Mouse (Mus musculus) adrenal gland, postnatal 14 days (tissue): Measurements from ENCODE around the gene Man1c1. TPM values are rescaled to one million over a fixed set of nuclear protein-coding genes. Genes with fewer than 3 reads are reported as not detected.
A peak's percentile ranks its signal among the peaks of the same experiment; 100 is the strongest.

Experiments used
- DNase-seq: peaks from one replicate; pipeline ENCODE4 v3.0.0; 2021; ENCODE audit warnings: mixed read lengths
- total RNA-seq: library from RNA; stranded (reverse); gene quantifications from 2 replicates; pipeline ENCODE4 v1.2.3, GENCODE M21; 2021

The Man1c1 gene
- total RNA-seq, 1 experiment from 2014 or later, result 21.5 TPM

DNA sequence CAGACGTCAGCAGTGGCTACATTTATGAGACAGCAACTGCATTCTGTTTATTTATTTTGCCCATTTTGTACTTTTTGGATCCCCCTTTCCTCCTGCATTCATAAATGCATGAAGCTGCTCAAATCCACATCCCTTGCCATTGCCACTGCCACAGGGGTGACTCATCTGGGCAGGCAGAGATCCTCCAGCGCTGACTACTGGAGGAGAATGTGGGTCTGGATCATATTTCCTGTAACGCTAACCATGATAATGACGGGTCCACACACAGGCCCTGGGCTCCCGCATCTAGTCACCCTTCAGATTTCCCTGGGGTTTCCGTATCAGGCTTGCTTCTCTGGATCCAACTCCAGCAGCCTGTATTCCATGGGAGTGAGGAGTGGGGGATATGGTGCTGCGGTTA lies 64.8 kb downstream of the Man1c1 start:
- DNase-seq, result no peak

DNA sequence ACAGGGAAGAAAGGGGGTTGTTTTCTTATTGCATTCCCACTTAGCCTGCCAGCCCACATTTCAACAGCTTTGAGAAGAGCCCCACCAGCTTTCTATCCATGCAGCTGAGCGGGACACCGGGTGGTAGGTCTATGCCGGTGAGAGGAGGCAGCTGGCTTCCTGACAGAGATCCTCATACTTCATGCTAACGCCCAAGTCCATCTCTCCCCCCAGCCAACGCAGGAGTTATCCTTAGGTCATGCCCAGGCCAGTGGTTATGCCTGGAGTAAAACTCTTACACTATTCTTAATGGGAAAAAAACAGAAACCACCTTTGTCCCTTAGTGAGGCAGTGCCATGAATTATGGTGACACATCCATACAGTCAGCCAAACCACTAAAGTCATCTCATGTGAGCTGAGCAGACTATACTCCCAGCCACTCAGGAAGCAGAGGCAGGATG lies 66.0 kb downstream of the Man1c1 start:
- no peak for DNase-seq

DNA sequence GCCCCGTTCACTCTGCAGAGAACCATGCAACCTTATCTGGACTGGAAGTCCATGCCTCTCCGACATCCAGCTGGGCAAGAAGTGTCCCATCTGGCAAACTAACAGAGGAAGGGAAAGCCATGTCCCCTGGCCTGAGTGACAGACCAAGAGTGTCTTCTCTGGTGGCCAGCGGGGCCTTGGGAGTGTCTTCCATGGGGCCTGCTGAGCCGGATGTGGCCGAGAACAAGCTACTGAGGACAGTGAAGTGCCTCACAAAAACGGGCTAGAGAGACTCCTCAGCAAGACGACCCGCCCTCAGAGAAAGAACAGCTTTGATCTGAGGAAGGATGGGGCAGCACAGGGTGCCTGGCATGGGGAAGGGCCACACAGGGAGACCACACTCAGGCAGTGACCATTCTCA lies 67.7 kb downstream of the Man1c1 start:
- no peak for DNase-seq

DNA sequence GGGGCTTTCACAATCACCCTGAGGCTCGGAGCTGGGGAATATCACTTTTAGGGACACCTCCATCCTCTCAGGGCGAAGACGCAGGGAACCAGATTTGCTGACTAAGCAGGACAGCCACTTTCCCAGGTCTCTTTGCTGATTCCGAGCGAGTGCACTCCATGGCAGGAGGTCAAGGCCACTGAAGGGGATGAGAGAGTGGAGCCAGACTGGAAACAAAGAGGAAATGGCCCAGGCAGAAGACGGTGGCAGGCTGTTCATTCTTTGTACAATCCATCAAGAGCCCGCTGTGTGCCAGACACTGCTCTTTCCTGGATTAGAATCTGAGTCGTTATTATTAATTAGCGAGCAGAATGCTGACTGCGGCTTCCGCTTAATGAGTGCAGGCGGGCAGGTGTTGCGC lies 70.1 kb downstream of the Man1c1 start:
- peak; percentile 51 for DNase-seq

DNA sequence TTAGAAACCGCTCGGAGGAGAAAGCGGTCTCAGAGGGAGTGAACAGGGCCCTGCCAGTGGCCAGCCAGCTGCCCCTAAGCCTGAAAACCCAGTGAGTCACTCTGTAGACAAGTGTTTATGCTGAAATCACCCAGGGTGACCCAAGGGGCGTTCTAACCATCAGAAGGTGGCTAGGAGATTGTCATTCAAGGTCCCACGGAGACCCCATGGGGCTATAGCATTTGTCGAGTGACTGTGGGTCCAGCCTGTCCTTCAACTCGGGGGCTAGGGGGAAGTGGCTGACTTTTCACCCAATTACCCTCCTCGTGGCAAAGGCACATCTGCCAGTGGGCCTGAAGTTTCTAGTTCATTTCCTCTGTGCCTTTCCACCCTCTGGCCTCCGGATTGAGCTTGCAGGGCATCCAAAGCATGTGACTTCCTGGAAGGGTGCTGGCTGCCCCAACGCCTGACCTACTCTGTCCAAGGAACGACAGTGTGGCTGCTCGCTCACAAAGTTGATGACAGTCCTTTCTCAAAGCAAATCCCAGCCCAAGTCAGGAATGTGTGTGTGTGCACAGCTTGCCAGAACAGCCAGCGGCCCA lies 71.9 kb downstream of the Man1c1 start:
- peak; percentile 66 for DNase-seq

DNA sequence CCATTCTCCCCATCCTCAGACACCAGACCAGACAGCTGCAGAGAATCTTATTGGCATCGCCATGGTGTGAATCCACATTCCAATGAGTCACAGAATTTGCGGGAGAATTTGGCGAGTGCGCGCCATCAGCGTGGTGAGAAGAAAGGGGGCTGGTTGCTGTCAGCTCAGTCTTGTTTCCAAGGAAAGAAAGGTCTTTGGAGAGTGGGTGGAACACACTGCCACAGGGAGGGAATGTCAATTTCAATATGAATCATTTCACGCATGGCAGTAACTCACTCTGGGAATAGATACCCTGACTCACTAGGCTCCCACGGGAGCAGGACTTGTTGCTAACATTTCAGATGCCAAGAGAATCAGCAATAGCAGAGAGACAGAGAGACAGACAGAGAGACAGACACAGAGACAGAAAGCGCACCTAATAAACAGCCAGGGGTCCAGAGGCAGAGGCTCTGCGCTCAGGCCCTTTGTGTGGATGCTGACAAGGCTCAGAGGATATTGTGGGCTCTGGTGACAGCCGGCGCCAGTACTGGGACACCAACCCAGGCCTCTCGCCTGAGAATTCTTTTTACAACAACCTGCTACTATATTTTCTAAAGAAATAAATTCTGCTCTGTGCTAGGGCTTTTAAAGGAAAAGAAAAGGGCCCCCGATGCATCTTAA lies 72.5 kb downstream of the Man1c1 start:
- DNase-seq, result no peak

DNA sequence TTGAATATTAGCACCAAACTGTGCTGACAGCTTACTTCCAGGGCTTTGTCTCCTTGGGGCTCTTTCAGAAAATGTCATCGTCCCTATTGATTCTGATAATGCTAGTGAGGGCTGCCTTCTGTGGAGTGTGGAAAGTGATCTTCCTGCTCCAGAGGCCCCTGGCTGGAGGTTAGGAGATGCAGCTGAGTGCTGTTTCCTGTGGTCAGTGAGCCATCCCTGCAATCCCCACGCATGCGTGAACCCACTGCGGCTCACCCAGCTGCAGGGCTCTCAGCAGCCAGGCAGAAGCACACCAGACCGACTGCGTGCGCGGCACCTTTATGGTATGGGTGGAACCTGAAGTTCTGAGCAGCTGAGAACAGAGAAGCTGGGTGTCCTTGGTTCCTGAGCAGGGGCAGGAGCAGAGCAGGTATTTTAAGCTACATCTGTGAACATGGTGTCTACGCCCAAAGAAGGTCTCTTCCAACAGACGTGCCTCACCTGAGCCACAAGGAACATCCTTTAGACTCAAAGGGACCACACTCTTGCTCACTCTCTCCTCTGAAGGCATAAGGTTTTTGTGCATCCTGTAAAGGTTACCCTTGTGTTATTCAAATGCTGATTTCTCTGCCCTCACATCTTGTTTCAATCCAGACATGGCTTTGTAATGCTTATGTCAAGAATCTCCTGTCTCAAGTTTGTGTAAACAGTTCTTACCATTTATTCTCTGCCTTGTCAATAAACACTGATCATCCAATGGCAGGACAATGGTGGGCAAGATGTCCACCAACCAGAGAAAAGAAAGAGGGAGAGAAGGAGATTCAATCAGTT lies 75.3 kb downstream of the Man1c1 start:
- no peak for DNase-seq

DNA sequence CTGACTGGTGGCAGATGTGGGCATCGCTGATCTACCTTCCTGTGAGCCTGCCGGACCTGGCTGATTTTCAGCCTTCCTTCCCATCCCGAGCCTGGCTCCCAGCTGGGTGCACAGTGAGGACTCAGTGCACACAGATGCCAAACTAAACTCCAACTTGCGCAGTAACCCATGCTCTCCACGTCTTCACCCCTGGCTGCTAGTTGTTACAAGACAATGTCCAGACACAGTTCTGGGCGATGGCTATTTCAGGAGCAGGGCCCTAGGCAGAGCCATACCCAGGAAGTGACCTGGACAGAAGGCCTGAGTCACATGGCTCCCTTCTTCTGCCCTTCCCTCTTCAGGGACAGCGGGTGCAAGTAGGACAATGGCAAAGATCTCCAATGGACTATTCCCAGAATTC lies 76.0 kb downstream of the Man1c1 start:
- no peak for DNase-seq

DNA sequence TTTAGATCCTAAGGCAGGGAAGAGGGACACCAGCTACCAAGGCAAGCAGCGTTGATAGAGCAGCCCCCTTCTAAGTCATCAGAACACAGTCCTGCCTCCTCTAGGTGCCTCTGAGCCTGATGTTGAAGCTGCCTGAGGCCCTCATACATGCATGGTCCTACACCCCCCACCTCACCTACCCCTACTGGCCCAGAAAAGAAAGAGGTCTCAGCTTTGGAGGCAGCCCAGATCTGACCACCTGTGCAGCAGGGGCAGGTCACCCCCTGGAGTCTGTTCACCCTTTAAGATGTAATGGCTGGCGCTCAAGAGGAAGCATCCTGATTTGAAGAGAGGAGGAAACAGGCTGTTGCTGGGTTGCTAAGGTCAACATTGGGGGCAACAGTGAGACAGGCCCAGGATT lies 77.2 kb downstream of the Man1c1 start:
- no peak for DNase-seq

DNA sequence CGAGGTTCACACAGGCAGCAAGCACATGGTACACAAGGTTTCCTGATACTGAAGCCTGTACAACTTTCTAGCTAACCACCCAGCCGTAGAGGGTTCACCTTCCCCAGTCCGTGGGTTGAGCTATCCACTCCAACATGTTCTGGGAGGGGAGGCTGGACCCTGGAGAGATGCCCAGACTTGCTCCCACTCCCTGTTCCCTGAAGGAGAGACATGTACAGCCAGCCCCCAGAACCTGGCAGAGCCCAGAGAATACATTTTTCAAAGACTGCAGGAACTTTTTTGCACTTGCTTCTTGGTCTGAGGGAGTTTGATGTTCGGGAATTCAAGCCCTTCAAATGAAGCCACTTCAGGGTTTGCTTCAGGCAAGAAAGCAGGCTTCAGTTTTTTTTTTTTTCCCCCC lies 77.7 kb downstream of the Man1c1 start:
- DNase-seq, result no peak

DNA sequence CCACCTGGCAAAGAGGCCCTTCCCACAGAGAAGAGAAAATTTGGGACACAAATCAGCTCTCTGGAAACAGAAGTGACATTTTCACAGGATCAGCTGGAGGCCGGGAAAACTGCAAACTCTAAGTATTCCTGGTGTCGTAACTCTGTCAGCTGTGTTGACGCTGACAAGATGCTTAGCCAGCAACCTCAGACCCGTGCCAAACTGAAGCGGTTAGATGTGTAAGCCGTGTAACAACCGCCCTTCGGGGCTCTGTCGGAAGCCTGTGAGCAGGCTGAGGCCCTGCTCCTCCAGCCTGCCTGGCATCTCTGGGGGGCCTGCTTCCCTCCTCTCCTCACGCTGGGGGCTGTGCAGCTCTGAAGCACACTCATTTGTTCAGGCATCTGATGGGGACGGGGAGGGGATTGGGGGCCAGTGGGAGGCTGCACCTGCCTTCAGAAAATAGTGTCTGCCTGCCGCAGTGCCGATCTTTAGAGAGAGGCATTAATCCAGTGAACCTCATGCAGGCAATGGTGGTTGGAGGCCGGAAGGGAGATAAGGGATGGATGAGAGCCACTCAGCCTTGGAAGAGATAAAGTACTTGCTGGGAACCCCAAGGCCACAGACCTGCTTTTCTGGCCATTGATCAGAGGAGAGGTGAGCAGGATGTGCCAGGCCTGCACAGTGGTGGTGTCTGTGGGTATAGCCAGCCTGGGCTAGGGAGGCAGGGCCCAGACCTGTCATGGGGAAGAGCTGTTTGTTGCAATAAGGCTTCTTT lies 79.8 kb downstream of the Man1c1 start:
- DNase-seq, result peak; percentile 80

DNA sequence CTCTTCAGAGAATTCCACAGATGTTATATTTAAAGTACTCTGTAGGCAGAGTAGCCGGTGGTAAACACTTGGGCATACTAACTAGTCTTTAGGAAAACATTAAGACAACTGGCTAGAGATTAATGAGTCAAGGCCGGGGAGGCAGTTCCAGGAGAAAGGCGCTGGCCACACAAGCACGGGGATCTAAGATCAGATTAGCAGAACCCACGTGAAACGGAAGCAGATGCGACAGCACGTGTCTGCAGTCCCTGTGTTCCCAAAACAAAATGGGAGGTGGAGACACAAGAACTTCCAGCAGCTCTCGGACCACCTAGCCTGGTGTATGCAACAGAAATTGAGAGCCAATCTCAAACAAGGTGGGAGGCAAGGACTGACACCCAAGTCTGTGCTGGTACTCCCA lies 82.4 kb downstream of the Man1c1 start:
- DNase-seq, result no peak

DNA sequence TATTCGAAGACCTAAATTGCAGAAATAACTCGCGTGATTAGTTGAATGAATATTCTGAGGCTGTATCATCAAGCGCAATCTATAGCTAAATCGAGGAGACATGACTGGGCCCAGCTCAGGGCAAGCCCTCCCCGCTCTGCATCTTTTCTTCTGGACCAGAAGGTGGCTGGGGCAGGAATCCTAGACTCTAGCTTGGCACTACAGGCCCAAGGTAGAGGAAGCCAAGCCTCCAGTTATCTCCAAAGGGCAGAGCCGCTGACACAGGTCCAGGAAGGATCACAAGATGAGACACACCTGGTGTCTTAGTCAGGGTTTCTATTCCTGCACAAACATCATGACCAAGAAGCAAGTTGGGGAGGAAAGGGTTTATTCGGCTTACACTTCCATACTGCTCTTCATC lies 83.8 kb downstream of the Man1c1 start:
- DNase-seq, result no peak

DNA sequence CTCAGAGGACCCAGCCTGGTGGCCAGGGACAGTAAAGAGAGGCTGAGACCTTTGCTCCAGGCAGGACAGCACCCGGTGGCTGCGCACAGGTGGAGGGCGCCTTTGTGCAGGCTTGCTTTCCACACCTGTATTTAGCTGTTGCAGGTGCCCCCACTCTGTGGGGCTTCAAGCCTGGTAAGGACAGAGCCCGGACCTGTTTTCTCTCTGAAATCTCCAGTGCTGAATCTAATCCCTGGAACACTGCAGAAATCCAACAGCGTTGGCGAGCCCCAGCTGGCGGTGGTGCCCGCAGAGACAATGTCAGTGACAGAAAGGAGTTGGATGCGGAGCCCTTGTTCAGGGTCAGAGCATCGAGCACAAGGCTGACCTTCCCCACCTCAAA lies 84.6 kb downstream of the Man1c1 start:
- DNase-seq, result no peak

DNA sequence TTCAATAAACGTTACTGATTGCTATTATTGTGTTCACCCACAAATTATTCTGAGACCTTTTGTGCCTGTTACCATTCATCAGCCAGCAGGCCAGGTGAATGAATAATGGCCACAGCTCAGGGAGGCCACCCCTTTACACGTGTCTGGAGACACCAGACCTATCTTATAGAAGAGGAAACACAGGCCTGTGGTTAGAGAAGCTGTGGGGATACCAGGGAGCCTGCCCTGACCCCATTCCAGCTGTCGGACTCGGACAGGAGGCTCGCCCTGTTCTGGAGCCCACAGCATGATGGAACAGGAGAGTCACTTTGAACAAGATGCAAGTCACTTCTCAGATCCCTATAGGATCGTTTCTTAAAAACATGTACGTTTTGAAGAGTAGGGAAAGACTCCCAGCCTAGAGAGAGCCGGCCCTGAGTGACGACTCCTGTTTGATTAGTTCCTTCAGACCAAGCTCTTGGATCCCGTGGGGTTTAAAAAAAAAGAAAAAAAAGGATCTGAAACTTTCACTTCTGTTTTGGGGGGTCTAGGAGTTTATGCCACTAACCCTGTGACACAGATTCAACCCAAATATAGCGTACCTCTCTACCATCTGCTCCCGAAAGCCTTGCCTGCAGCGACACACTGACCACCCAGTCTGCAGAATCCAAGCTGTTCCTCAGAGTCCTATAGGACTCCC lies 85.1 kb downstream of the Man1c1 start:
- DNase-seq, result no peak

DNA sequence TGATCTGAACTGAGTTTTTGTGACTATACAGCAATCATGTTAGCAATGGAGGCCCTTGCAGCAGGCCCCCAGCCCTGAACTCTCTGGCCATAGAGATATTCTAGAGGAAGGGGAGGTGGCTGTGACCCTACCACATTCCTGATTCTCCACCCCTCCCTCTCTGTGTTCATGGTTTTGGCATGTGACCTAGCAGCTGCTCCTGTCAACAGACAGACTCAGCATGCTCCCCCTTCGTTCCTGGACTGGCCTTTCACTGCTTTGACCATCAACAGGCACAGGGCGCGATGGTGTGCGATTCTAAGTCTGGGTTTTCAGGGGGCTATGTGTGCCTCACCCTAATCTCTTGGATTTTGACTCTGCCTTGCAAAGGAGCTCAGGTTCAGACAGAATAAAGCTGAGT lies 86.3 kb downstream of the Man1c1 start:
- no peak for DNase-seq

DNA sequence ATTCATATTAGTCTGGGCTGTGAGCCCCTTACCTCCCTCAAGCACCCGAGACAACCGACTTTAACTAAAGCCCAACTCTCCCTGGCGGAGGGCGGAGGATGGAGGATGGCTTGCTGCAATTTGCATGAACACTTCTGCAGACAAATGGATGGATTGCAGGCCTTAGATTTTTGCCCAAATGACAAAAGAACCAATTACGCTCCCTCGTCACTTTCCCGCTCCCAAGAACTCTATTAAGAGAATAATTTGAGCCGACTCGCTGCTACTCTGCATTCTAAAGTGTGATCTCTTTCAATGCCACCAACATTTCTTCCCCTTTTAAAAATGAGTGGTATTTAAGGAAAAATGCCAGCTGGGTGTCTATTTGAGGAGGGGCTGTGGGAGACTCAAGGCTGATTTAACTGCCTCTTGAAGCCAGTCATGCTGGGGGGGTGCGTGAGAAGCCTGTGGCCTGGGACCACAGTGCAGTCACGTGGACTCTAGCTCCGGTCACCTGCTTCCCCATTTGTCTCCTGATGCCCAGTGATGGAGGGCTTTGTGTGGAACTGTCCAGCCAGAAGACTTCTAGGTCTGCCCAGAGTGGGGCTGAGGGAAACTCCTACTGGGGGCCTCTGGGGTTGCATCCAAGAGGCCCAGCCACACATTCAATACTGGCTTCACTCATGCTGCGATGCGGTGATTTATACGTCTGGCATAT lies 88.0 kb downstream of the Man1c1 start:
- DNase-seq, result no peak

DNA sequence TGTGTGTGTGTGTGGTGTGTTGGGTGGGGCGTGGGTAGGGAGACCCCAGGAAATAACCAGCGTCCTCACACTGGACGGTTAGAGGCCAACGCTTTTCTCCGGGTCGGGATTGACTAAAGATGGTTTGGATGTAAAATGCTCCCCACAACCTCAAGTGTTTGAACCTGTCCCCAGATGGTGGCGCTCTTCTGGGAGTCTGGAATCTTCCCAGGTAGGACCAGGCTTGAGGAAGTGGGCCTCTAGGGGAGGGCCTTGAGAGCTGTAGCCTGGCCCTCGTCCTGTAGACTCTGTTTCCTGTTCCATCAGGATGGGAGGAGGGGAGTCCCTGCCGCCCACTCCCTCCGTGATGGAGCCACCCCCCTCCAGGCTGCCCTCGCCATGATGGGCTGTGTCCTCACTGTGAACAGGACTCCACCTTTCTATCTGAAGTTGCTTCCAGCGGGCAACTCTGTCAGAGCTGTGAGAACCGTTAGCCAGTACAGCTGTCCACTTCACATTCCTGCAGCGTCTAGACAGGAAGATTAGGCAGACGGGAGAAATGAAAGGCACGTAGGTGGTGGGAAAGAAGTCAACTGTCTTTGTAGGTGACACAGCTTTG lies 91.9 kb downstream of the Man1c1 start:
- no peak for DNase-seq

DNA sequence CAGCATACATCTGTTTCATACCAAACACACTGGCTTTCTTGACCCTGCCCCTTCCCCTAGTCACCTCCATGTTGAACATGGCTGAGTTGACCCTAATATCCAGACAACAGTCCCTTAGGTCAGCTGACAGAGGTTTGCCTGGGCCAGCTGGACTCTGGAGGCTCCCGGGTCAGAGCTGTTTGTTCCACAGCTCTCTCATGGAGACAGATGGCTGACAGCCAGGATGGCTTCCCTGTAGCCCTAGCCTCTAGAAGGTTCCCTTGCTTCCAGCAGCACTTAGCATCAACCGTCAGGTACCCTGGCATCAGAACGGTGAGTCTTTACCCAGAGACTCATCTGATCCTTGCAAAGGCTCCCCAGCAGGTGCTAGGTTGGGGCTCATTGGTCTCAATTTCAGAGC lies 93.5 kb downstream of the Man1c1 start:
- no peak for DNase-seq

DNA sequence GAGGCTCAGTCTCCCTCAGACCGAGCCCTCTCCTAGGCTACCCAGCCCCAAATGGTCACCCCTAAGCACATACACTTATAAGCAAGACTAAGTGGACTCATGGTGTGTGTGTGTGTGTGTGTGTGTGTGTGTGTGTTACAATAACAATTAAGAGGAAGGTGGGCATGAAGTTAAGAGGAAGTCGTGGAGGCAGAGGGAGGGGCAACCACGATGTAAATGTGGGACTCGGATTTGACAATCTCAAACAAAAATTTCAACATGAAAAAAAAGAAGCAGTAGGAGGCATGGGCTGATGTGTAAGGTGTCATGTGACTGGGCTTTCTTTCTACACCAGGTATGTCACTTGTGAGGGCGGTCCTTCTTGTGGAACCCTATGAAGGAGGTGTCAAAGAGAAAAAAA lies 96.4 kb downstream of the Man1c1 start:
- no peak for DNase-seq

DNA sequence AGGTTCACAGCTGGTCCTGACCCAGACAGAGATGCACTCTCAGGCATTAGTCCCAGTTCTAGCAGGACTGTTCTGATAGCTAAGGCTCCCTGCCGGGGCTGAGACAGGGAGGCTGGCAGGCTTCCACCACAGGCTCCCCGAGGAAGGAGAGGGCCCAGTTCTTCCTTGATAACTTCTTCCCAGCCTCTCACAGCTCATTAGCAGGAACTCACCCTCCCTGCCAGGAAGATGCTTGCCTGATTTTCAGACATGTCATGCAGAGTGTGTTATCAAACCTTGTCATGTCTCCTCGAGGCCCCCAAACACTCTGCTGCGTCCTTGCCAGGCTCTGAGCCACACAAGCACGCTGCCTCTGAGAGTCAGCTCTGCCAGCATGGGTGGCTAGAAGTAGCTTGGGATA lies 98.0 kb downstream of the Man1c1 start:
- no peak for DNase-seq
